Mouse (Mus musculus): ENCODE results near the gene AC134908.4.

AC134908.4 gene

GRCm38 (mm10) chr17:25806507-25806906 is 11.0 kb upstream of the AC134908.4 start:
- DNase-seq, result no peak

GRCm38 (mm10) chr17:25802825-25803517 is 7.5 kb upstream of the AC134908.4 start:
- DNase-seq, result no peak

DNA sequence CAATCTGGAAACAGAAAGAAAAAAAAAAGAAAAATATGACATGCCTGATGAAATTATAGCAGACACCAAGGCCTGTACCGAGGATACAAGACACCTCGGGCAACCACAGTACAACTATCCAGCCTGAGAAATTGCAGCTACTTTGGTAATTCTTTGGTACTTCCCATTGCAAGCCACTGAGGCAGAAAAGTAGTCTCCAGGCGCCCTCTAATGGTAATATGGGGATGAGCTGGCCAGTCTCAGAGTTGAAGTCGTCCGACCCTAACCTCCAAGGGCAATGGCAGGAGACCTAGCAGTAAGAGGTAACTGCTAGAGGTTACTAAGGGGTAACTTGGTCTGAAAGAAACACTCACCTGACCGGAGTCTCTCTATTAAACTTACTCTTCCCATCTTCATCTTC is 5.6 kb upstream of the AC134908.4 start:
- DNase-seq, result no peak

GRCm38 (mm10) chr17:25796951-25797369 is 1.5 kb upstream of the AC134908.4 start, which contains the start of gene Metrn:
Gene Metrn, minus strand, starts transcription at chr17:25797136.
- peak; percentile 70 for DNase-seq

GRCm38 (mm10) chr17:25796211-25796771 is 832 bp upstream of the AC134908.4 start:
- peak; percentile 38 for DNase-seq

- no peak for DNase-seq
Observed at GRCm38 (mm10) chr17:25794998-25795397, 461 bp downstream of the AC134908.4 start.

- DNase-seq, result peak; percentile 61
Observed at GRCm38 (mm10) chr17:25794197-25794596, 1.3 kb downstream of the AC134908.4 start.

- DNase-seq, result peak; percentile 69
Observed at GRCm38 (mm10) chr17:25792615-25793014, 2.8 kb downstream of the AC134908.4 start, which contains the start of gene Fam173a. Gene Fam173a, minus strand, starts transcription at chr17:25792901.

DNA sequence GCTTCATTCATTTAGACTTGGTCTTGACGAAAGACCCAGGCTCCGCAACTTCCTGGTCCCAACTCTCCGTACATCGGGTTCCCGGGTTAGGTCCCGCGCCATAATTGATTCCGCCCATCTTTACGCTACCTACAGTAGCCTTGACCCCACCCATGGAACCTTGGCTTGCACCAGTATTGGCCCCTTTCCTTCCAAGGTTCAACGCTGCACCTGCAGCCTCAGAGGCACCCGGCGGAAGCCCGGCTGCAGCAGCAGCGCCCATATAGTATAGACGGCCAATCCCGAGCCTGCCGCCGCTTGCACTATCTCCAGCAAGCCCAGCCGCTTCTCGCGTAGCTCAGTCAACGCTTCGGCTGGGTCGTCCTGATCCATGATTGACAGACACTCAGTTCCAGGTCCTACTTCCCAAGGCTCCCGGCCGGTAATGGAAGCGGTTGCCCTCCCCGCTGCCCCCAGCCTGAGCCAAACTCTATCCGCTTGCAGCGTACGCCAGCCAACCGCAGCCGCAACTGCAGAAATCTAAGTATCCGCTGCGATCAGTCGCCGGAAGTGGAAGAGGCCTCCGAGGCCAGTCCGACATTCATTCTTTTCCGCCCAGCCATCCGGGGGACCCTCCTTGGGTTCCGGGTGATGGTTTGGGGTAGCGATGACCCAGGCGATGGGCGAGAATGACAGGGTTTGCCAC is 3.5 kb downstream of the AC134908.4 start:
- DNase-seq, result peak; percentile 84

DNA sequence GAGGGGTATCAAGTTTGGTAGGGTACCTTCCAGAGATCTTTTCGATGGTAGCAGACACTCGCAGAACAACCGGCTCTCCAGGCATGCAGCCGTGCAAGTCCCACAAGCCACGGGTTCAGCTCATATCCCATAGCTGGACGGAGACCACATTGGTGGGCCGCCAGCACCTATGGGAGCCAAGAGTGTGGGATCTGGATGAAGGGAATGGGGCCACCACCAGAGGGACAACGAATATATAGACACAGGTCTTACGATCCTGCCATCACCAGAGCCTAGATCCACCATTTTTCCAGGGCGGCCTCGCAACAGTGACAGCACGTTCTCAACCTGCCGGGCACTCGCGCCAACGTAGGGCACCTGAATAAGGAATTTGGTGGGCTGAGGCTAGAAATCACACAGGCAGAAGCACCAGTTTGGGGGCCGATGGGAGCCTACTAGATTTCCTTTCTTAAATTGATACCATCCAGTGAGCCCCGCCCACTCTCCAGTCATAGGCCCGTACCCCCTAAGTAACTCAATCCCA is 4.1 kb downstream of the AC134908.4 start:
- DNase-seq, result peak; percentile 47

DNA sequence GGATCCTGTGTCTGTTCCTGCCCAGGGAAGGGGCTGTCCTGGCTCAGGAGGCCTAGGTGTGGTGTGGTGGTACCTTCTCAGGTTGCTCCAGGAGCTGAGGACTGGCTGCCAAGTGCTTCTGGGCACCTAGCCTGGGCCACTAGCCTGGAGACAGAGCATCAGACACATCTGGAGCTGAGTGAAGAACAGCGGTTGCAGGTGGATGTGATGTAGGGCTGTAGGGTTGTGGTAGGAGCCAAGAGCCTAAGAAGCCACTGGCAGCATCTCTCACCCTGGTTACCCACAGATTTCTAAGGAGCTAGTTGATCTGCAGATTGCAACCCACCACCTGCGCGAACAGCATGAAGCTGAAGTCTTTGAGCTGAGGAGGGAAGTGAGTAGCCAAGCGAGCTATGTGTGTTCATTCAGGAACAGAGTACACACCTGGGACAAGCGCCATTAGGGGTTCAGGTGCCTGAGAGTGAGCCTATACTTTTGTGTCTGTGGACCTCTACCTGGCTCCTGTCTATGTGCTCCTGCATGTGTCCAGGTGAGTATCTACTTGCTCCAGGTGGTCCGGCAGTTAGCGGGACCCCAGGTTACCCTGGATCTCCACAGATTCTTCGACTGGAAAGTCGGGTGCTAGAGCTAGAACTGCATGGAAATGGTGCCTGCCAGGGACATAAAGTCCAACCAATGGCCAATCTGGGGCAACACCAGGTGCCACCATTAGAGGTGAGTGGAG is 8.5 kb downstream of the AC134908.4 start:
- DNase-seq, result peak; percentile 42

- DNase-seq, result no peak
Observed at GRCm38 (mm10) chr17:25786280-25786679, 9.2 kb downstream of the AC134908.4 start, which contains the start of gene Ccdc78. Gene Ccdc78, plus strand, starts transcription at chr17:25786580.

DNA sequence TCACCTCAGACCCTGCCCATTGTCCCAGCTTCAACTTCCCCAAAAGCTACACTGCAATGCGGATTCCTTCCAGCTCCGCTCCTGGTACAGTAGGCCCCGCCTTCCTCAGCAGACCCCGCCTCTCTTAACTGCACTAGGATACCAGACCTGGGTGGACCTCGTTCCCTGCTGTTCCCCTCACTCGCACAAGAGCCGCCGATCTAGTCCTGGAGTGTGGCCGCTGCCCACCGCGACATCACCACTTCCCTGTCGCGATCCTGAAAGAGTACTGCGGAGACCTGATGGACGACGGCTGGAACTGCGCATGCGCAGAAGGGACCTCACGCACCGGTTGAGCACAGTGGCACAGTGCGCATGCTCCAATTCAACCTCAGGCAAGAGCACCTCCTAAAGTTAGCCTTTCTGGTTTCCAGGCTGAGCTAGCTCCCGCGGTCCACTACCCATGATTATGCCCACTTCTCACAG is 10.1 kb downstream of the AC134908.4 start, which contains the start of gene Haghl:
Gene Haghl (minus strand): TSS at position 393 of the 465 bp plus-strand sequence.
- peak; percentile 96 for DNase-seq

GRCm38 (mm10) chr17:25783861-25784574 is 11.4 kb downstream of the AC134908.4 start:
- DNase-seq, result peak; percentile 56

DNA sequence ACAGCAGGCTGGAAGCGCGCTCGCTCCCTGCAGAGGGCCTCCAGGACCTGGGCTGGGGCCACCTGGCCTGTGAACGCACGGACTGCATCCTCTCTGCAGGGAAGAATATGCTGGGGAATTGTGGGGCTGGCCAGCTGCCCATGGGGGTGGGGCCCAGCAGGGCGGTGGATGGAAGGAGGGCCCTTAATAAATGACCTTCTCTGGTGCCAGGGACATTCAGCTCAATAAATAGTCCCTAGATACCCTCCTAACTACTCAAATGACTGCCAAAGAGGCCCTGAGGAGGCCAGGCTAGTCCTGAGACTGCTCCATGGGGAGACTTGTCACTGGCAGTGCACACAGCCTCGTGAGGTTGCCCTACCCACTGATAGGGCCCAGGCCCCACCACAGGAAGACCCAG is 12.4 kb downstream of the AC134908.4 start:
- DNase-seq, result peak; percentile 75

DNA sequence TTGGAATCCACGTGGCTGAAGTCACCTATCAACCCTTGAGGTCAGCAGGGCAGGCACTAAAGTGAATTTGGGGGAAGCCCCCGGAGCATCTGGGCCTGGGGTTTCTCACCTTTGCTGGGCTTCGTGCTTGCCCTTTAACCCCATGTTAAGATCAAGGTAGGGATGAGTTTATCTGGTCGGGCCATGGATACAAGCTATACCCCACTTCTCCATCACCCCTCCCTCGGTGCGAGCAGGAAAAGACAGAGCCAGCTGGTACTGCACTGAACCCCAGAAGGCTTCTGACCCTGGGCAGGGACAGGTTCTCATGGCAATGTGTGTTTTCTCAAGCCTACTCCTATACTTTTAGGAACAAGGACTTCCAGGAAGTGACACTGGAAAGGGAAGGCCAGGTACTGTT is 14.1 kb downstream of the AC134908.4 start:
- peak; percentile 33 for DNase-seq

DNA sequence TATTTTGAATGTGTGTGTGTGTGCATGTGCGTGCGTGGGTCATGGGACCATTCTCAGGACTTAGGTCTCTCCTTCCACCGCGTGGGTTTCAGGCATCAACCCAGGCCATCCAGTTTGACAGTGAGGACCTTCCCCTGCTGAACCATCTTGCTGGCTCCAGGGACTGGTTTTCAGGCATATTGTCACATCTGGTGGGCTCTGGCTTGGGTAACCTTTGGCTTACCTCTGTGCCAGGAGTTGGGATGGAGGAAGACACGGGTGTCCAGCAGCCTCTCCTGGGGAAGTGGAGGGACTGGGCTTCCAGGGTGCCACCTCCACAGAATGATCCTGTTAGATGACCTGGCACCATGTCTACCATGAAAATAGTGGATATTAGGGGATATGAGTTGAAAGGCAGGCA is 17.5 kb downstream of the AC134908.4 start:
- no peak for DNase-seq

GRCm38 (mm10) chr17:25775318-25776062 is 20.0 kb downstream of the AC134908.4 start:
- peak; percentile 23 for DNase-seq

DNA sequence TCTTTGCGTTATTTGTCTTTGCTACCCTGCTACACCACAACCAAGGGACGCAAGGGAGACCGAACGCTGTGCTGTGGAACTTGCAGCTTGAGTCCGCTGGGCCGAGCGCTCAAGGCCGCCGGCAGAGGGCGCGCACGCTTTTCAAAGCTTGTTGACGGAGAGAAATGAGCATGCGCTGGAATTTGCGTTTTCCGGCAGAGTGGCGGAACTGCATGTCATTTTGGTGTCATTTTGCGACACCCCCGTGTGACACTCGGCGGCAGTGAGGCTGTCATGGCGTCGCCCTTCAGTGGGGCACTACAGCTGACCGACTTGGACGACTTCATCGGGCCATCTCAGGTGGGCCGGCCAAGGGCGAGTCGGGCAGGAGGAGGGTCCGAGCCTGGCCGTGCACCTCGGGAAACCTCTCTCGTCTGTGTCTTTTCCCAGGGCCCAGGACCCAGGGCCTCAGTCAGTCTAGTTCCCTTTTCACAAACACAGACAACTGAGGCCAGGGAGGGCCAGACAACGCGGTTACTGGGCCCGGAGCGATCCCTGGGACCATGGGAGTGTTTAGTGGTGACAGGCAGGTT is 21.8 kb downstream of the AC134908.4 start, which contains the start of gene Narfl:
Gene Narfl (plus strand): TSS at position 228 of the 572 bp plus-strand sequence.
- peak; percentile 96 for DNase-seq

DNA sequence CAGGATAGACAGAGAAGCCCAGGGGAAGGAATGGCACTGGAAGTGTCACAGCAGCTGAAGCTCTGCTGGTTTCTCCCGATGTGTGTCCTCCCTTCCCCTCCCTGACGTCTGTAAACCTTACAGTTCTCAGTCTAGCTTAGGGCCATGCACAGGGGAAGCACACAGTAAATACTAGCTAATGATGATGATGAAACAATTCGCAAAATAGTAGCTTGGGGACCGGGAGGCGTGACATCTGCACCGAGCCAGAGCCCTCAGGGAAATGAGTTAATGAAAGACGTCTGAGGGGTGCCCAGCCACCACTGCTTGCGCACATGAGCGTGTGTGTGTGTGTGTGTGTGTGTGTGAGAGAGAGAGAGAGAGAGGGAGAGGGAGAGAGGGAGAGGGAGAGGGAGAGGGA is 26.1 kb downstream of the AC134908.4 start:
- no peak for DNase-seq

- no peak for DNase-seq
Observed at GRCm38 (mm10) chr17:25765886-25766285, 29.6 kb downstream of the AC134908.4 start.
